Mouse (Mus musculus) embryonic facial prominence, embryonic 13.5 days (tissue): ENCODE results near the gene Gm47985. TPM values are rescaled to one million over a fixed set of nuclear protein-coding genes. Genes with fewer than 3 reads are reported as not detected.
"Not testable (repeated sequence)": the region's sequence is repeated elsewhere in the genome, so short reads cannot be mapped to it uniquely, and the experiment has no call there.

Experiments used
- ATAC-seq: fragments of 200-750 bp; cut with Nextera tagmentation; 2 replicates; pipeline ENCODE4 v1.8.0; 2017; ENCODE audit warnings: low read depth; ENCODE audit not compliant: insufficient number of reproducible peaks, insufficient read depth, low FRiP score, low TSS enrichment
- H3K27ac ChIP-seq: fragments of 300-500 bp; sonication (generic); 2 replicates; pipeline ENCODE4 v1.5.1; 2015; ENCODE audit warnings: moderate library complexity, mild to moderate bottlenecking, inconsistent platforms
- H3K27me3 ChIP-seq: fragments of 300-500 bp; sonication (generic); 2 replicates; pipeline ENCODE4 v1.6.1; 2015; ENCODE audit warnings: mild to moderate bottlenecking, inconsistent platforms
- H3K36me3 ChIP-seq: fragments of 300-500 bp; sonication (generic); 2 replicates; pipeline ENCODE4 v1.6.1; 2015; ENCODE audit warnings: mild to moderate bottlenecking, inconsistent platforms
- H3K4me1 ChIP-seq: fragments of 300-500 bp; sonication (generic); 2 replicates; pipeline ENCODE4 v1.6.1; 2015; ENCODE audit warnings: inconsistent platforms
- H3K4me2 ChIP-seq: fragments of 300-500 bp; sonication (generic); 2 replicates; pipeline ENCODE4 v1.6.1; 2015; ENCODE audit warnings: moderate library complexity, mild to moderate bottlenecking, inconsistent platforms
- H3K4me3 ChIP-seq: fragments of 300-500 bp; sonication (generic); 2 replicates; pipeline ENCODE4 v1.5.1; 2015; ENCODE audit warnings: mild to moderate bottlenecking, inconsistent platforms
- H3K9ac ChIP-seq: fragments of 300-500 bp; sonication (generic); 2 replicates; pipeline ENCODE4 v1.6.1; 2015; ENCODE audit warnings: mild to moderate bottlenecking, inconsistent platforms
- H3K9me3 ChIP-seq: fragments of 300-500 bp; sonication (generic); 2 replicates; pipeline ENCODE4 v1.6.1; 2016; ENCODE audit warnings: inconsistent platforms
- WGBS: fragments of 180-500 bp; shearing (Covaris S2); methylation state at CpG from one replicate; pipeline ENCODE4 v1.1.7; 2015; ENCODE audit warnings: mixed read lengths; 5-methylcytosine and 5-hydroxymethylcytosine counted together
- polyA plus RNA-seq: library from polyadenylated mRNA; unstranded; fragments of >200 nt; fragmentation: Nextera tagmentation; extraction: Ambion mirVana; gene quantifications from 2 replicates; pipeline ENCODE4 v1.2.1, GENCODE M21; 2015

Gene Gm47985
- polyA plus RNA-seq, 1 experiment from 2014 or later: not detected

DNA sequence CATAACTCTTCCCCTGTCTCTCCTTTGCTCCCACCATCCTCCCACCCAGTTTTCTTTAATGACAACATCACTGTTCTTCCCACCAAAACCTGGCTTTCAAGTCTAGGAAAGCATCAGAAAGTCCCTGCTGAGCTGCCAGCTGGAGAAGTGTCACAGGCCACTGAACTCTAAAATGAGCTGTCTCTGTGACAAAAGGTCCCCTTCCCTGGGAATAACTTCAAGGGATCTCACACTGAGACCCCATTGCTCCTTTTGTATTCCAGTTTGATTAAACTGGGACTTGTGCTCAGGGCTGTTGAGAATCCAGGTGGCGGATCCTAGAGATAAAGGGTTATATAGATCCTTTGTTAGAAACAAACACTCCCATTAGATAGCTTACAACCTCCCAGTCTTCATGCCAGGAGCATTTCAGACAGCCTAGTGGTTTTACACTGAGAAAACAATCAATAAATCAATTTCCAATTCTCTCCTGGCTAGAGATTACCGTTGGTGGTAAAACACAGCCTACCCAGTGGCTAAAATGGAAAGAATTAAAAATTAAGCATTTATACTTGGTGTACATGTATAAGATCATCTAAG is 3.7 kb upstream of the Gm47985 start:
- no peaks in the 10 kb centered on the region for H3K27me3 ChIP-seq
- no peak for ATAC-seq
- H3K36me3 ChIP-seq: no peaks in the 10 kb centered on the region
- no peaks in the 10 kb centered on the region for H3K9me3 ChIP-seq
- H3K4me3 ChIP-seq: no peak overlapping the region
- H3K9ac ChIP-seq: no peak overlapping the region
- no peak overlapping the region for H3K27ac ChIP-seq
- H3K4me1 ChIP-seq: peaks cover 15% of the 10 kb centered on the region; the same call in 1 of the 2 replicates
- 62% methylated on average over 2 of the region's 2 CpGs for WGBS
- H3K4me2 ChIP-seq: no peak overlapping the region

DNA sequence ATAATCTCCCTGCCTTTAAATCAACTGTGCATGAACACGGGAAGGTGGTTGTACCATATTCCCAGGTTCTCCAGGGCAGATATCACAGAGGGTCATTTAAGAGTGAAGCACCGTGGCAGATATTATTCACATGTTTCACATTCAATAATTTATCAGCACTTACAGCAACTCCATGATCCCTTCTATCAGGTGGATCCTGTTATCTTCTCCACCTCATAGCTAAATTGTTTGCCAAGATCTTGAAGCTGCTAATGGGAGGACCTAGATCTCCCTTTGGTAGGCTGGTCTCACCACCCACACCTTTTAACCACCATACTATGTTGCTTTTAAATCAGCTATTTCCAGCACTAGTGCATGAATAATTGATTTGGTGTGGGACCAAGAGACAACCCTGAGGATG is 2.2 kb upstream of the Gm47985 start:
- Histone ChIP-seq H3K27me3 (no peaks in the 10 kb centered on the region), H3K27ac (no peak overlapping the region), H3K4me3 (no peak overlapping the region), H3K9me3 (no peaks in the 10 kb centered on the region), H3K9ac (no peak overlapping the region), H3K36me3 (no peaks in the 10 kb centered on the region), H3K4me2 (no peak overlapping the region), H3K4me1 (peaks cover 15% of the 10 kb centered on the region; the same call in 1 of the 2 replicates)
- no peak for ATAC-seq
- 90% methylated on average over 2 of the region's 2 CpGs for WGBS

DNA sequence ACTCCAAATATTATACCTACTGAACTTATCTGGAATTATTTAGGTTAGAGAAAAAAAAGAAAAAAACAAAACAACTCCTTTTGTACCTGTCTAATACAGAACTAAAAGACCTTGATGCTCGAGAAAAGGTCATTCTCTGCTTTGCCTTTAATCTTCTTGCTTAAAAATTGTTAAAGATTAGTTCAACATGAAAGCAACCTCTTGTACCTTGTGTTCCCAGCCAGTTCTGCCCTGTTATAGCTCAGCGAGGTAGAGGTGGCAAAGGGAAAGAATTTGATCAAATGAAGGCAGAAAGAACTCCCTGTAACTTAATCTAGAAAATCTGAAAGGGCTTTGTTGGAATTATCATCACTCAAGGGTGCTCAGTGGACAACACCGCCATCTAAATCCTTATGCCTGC is 3.8 kb downstream of the Gm47985 start:
- not testable (repeated sequence) for H3K27me3 ChIP-seq, H3K27ac ChIP-seq, H3K36me3 ChIP-seq, H3K4me3 ChIP-seq, H3K4me2 ChIP-seq, H3K4me1 ChIP-seq, H3K9me3 ChIP-seq, ATAC-seq, H3K9ac ChIP-seq
- 67% methylated on average over 3 of the region's 3 CpGs for WGBS

DNA sequence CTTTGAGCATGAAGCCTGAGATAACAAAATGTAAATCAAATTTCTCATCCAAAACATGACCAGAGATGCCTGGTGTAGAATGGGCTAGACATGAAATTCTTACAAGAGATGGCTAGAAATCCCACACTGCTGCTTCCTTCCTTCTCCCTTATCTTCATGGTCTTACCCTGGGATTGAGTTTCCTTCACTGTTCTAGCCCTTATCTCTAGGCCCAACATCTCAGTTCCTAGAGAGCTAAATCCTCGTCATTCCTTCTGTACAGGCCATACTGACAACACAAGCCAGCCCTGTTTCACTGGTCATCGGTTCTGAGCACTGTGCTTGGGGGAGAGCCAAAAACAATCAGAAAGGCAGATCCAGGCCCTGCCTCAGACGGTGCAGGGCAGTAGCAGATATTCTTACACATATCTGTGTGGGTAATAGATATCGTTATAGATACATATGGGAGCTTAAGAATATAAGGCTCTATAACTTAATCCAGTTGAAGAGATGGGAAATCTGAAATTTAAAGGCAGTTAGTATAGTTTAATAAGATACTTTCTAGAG is 4.6 kb downstream of the Gm47985 start:
- 83% methylated on average over 4 of the region's 4 CpGs for WGBS
- not testable (repeated sequence) for H3K4me2 ChIP-seq, H3K27me3 ChIP-seq, H3K4me3 ChIP-seq, H3K9me3 ChIP-seq, H3K4me1 ChIP-seq, ATAC-seq, H3K36me3 ChIP-seq, H3K9ac ChIP-seq, H3K27ac ChIP-seq

DNA sequence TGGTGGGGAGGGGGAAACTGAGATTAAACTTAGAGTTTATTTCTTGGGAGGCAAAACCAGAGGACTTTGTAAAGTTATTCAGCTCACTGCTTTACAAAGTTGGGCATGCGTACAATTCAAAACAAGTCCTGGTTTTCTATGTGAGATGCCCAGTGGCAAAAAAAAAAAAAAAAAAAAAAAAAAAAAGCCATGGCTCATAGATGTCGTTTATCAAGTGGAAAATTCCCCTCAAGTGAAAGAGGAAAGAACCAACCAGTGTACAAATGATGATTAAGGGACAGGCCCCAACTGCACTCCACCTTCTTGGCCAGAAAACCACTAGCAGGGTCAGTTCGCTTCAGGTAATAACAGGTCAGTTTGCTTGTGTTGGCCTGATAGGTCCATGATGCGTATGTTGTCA is 6.1 kb downstream of the Gm47985 start:
- H3K4me3 ChIP-seq: no peak overlapping the region
- H3K4me2 ChIP-seq: no peak overlapping the region
- H3K4me1 ChIP-seq: no peaks in the 10 kb centered on the region
- no peak overlapping the region for H3K9ac ChIP-seq
- no peaks in the 10 kb centered on the region for H3K27me3 ChIP-seq
- 77% methylated on average over 4 of the region's 4 CpGs for WGBS
- H3K27ac ChIP-seq: no peak overlapping the region
- ATAC-seq: no peak
- H3K9me3 ChIP-seq: no peaks in the 10 kb centered on the region
- no peaks in the 10 kb centered on the region for H3K36me3 ChIP-seq

DNA sequence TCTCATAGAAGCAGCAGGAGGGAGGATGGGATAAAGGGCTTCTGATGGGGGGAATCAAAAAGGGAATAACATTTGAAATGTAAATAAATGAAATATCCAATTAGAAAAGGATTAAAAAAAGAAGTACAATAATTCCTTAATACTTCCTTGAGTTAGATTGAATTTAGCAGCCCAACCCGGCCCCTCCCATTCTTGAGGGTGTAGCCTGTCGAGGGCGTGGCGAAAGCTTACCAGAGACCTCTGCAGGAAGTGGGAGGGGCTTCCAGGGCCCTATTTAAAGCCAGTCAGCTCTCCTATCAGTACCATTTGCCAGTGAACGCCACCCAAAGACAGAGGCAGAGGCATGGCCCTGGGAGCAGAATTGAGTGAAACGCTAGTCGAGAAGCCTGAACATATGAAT is 9.7 kb downstream of the Gm47985 start, which contains the start of gene Gm8947:
Gm8947 (plus strand) TSS at position 302 of the 400 bp plus-strand sequence.
- ATAC-seq, H3K27me3 ChIP-seq, H3K4me1 ChIP-seq, H3K9ac ChIP-seq, H3K4me2 ChIP-seq, H3K9me3 ChIP-seq, H3K27ac ChIP-seq, H3K36me3 ChIP-seq, H3K4me3 ChIP-seq: not testable (repeated sequence)
- WGBS: 100% methylated on average over 1 of the region's 7 CpGs

DNA sequence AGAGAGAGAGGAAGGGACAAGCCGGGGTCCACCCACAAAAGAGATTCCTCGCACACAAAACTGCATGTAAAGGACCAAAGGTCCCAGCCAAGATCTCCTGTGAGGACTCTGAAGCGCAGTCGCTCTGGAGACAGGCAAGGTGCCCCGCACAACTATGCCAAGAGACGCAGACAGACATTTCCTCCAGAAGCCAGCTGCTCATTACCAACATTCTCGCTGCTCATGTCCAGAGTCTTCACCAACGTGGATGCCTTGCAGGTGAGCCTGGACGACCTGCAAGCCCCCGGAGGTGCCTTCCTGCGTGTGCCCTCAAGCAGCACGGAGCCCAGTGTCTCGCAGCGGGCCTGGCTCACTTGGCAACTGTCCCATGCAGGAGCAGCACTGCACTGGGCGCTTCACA is 10.4 kb downstream of the Gm47985 start:
- H3K9me3 ChIP-seq, ATAC-seq, H3K27me3 ChIP-seq, H3K36me3 ChIP-seq, H3K9ac ChIP-seq, H3K4me2 ChIP-seq, H3K4me3 ChIP-seq, H3K27ac ChIP-seq, H3K4me1 ChIP-seq: not testable (repeated sequence)
- WGBS: 91% methylated on average over 15 of the region's 15 CpGs

DNA sequence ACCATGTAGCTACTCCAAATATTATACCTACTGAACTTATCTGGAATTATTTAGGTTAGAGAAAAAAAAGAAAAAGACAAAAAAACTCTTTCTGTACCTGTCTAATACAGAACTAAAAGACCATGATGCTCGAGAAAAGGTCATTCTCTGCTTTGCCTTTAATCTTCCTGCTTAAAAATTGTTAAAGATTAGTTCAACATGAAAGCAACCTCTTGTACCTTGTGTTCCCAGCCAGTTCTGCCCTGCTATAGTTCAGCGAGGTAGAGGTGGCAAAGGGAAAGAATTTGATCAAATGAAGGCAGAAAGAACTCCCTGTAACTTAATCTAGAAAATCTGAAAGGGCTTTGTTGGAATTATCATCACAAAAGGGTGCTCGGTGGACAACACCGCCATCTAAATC is 13.6 kb downstream of the Gm47985 start:
- H3K9me3 ChIP-seq, H3K9ac ChIP-seq, H3K36me3 ChIP-seq, H3K4me2 ChIP-seq, ATAC-seq, H3K27me3 ChIP-seq, H3K4me1 ChIP-seq, H3K4me3 ChIP-seq, H3K27ac ChIP-seq: not testable (repeated sequence)
- 66% methylated on average over 4 of the region's 4 CpGs for WGBS

DNA sequence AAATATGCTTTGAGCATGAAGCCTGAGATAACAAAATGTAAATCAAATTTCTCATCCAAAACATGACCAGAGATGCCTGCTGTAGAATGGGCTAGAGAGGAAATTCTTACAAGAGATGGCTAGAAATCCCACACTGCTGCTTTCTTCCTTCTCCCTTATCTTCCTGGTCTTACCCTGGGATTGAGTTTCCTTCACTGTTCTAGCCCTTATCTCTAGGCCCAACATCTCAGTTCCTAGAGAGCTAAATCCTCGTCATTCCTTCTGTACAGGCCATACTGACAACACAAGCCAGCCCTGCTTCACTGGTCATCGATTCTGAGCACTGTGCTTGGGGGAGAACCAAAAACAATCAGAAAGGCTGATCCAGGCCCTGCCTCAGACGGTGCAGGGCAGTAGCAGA is 14.4 kb downstream of the Gm47985 start:
- not testable (repeated sequence) for H3K9ac ChIP-seq, H3K36me3 ChIP-seq, H3K9me3 ChIP-seq, H3K27ac ChIP-seq, H3K27me3 ChIP-seq, H3K4me3 ChIP-seq, H3K4me1 ChIP-seq, ATAC-seq, H3K4me2 ChIP-seq
- 76% methylated on average over 3 of the region's 3 CpGs for WGBS

DNA sequence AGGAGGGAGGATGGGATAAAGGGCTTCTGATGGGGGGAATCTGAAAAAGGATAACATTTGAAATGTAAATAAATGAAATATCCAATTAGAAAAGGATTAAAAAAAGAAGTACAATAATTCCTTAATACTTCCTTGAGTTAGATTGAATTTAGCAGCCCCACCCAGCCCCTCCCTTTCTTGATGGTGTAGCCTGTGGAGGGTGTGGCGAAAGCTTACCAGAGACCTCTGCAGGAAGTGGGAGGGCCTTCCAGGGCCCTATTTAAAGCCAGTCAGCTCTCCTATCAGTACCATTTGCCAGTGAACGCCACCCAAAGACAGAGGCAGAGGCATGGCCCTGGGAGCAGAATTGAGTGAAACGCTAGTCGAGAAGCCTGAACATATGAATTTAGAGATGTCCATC is 15.8 kb downstream of the Gm47985 start, which contains the start of gene Gm47995:
Gm47995 (plus strand) TSS at position 329 of the 400 bp plus-strand sequence.
- H3K4me3 ChIP-seq, H3K9ac ChIP-seq, H3K9me3 ChIP-seq, H3K4me1 ChIP-seq, H3K4me2 ChIP-seq, H3K27me3 ChIP-seq, ATAC-seq, H3K27ac ChIP-seq, H3K36me3 ChIP-seq: not testable (repeated sequence)
- WGBS: 75% methylated on average over 3 of the region's 4 CpGs

DNA sequence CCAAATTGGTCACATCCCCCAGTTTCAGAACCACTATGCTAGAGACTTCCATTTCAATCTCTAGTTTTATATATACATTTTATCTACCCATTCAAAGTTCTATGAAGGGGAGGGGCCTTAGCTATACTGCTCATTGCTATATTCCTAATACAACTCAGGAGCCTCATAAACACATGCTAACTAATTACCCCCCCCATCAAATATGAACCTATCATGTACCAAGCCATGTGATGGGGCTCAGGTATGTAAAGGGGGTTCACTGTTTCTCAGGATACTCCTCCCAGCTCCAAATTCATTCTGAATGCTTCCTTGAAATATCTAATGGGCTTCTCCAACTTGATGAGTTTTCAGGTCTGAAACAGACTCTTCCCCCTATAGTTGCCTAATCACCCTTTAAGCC is 18.3 kb downstream of the Gm47985 start:
- H3K27me3 ChIP-seq, H3K9ac ChIP-seq, H3K27ac ChIP-seq, H3K36me3 ChIP-seq, H3K9me3 ChIP-seq, H3K4me2 ChIP-seq, H3K4me3 ChIP-seq, H3K4me1 ChIP-seq: not testable (repeated sequence)
- ATAC-seq: peak; percentile 67; the same call in 1 of the 2 replicates

DNA sequence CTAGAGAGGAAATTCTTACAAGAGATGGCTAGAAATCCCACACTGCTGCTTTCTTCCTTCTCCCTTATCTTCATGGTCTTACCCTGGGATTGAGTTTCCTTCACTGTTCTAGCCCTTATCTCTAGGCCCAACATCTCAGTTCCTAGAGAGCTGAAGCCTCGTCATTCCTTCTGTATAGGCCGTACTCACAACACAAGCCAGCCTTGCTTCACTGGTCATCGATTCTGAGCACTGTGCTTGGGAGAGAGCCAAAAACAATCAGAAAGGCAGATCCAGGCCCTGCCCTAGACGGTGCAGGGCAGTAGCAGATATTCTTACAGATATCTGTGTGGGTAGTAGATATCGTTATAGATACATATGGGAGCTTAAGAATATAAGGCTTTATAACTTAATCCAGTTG is 20.4 kb downstream of the Gm47985 start:
- 88% methylated on average over 4 of the region's 5 CpGs for WGBS
- H3K4me2 ChIP-seq, H3K27ac ChIP-seq, H3K9ac ChIP-seq, H3K9me3 ChIP-seq, H3K4me1 ChIP-seq, ATAC-seq, H3K36me3 ChIP-seq, H3K27me3 ChIP-seq, H3K4me3 ChIP-seq: not testable (repeated sequence)
